Mouse (Mus musculus) embryonic facial prominence, embryonic 13.5 days (tissue): ENCODE results near the gene A330070K13Rik. TPM values are rescaled to one million over a fixed set of nuclear protein-coding genes. Genes with fewer than 3 reads are reported as not detected.

Experiments used
- ATAC-seq: fragments of 200-750 bp; cut with Nextera tagmentation; 2 replicates; pipeline ENCODE4 v1.8.0; 2017; ENCODE audit warnings: low read depth; ENCODE audit not compliant: insufficient number of reproducible peaks, insufficient read depth, low FRiP score, low TSS enrichment
- H3K27ac ChIP-seq: fragments of 300-500 bp; sonication (generic); 2 replicates; pipeline ENCODE4 v1.5.1; 2015; ENCODE audit warnings: moderate library complexity, mild to moderate bottlenecking, inconsistent platforms
- H3K27me3 ChIP-seq: fragments of 300-500 bp; sonication (generic); 2 replicates; pipeline ENCODE4 v1.6.1; 2015; ENCODE audit warnings: mild to moderate bottlenecking, inconsistent platforms
- H3K36me3 ChIP-seq: fragments of 300-500 bp; sonication (generic); 2 replicates; pipeline ENCODE4 v1.6.1; 2015; ENCODE audit warnings: mild to moderate bottlenecking, inconsistent platforms
- H3K4me1 ChIP-seq: fragments of 300-500 bp; sonication (generic); 2 replicates; pipeline ENCODE4 v1.6.1; 2015; ENCODE audit warnings: inconsistent platforms
- H3K4me2 ChIP-seq: fragments of 300-500 bp; sonication (generic); 2 replicates; pipeline ENCODE4 v1.6.1; 2015; ENCODE audit warnings: moderate library complexity, mild to moderate bottlenecking, inconsistent platforms
- H3K4me3 ChIP-seq: fragments of 300-500 bp; sonication (generic); 2 replicates; pipeline ENCODE4 v1.5.1; 2015; ENCODE audit warnings: mild to moderate bottlenecking, inconsistent platforms
- H3K9ac ChIP-seq: fragments of 300-500 bp; sonication (generic); 2 replicates; pipeline ENCODE4 v1.6.1; 2015; ENCODE audit warnings: mild to moderate bottlenecking, inconsistent platforms
- H3K9me3 ChIP-seq: fragments of 300-500 bp; sonication (generic); 2 replicates; pipeline ENCODE4 v1.6.1; 2016; ENCODE audit warnings: inconsistent platforms
- WGBS: fragments of 180-500 bp; shearing (Covaris S2); methylation state at CpG from one replicate; pipeline ENCODE4 v1.1.7; 2015; ENCODE audit warnings: mixed read lengths; 5-methylcytosine and 5-hydroxymethylcytosine counted together
- polyA plus RNA-seq: library from polyadenylated mRNA; unstranded; fragments of >200 nt; fragmentation: Nextera tagmentation; extraction: Ambion mirVana; gene quantifications from 2 replicates; pipeline ENCODE4 v1.2.1, GENCODE M21; 2015

The A330070K13Rik gene
- polyA plus RNA-seq, 1 experiment from 2014 or later = not detected

- 78% methylated on average over 2 of the region's 2 CpGs for WGBS
- no peak for ATAC-seq
- H3K36me3 ChIP-seq = peaks cover 23% of the 10 kb centered on the region
- no peak overlapping the region for H3K27ac ChIP-seq
- no peak overlapping the region for H3K4me3 ChIP-seq
- no peak overlapping the region for H3K4me2 ChIP-seq
- H3K9ac ChIP-seq = no peak overlapping the region
- no peaks in the 10 kb centered on the region for H3K9me3 ChIP-seq
- no peaks in the 10 kb centered on the region for H3K4me1 ChIP-seq
- no peaks in the 10 kb centered on the region for H3K27me3 ChIP-seq
Measured at GRCm38 (mm10) chr5:130329889-130330288, 54.5 kb downstream of the A330070K13Rik start.

Other genes with a start within 250 kb of the A330070K13Rik start
- 6.1 and 7.2 TPM in 2 replicates for gene Kctd7, start 239.8 kb downstream of the A330070K13Rik start, polyA plus RNA-seq
- 25.8 and 28.0 TPM in 2 replicates for gene Rabgef1, start 212.8 kb downstream of the A330070K13Rik start, polyA plus RNA-seq
- gene Tmem248, start 167.6 kb downstream of the A330070K13Rik start, polyA plus RNA-seq = 31.8 and 33.3 TPM in 2 replicates
- 66.5 and 68.9 TPM in 2 replicates for gene Sbds, start 129.1 kb downstream of the A330070K13Rik start, polyA plus RNA-seq
- gene Tyw1, start 129.0 kb downstream of the A330070K13Rik start, polyA plus RNA-seq = 26.6 and 27.1 TPM in 2 replicates
- gene Caln1, start 15.2 kb downstream of the A330070K13Rik start, polyA plus RNA-seq = 2.7 and 4.7 TPM in 2 replicates